Mouse (Mus musculus) urinary bladder, postnatal 4 days (tissue): Measurements from ENCODE around the gene Snx11.
A peak's percentile ranks its signal among the peaks of the same experiment; 100 is the strongest.

ENCODE experiments used
- DNase-seq, 2 experiments: peaks; one replicate each; pipeline ENCODE4 v3.0.0; 2021 to 2022; ENCODE audit warnings: low spot score in 2 of 2

Gene Snx11

GRCm38 (mm10) chr11:96762742-96763470, 14.5 kb downstream of the Snx11 start:
- DNase-seq = no peak

GRCm38 (mm10) chr11:96761984-96762383, 15.4 kb downstream of the Snx11 start:
- DNase-seq = no peak

DNA sequence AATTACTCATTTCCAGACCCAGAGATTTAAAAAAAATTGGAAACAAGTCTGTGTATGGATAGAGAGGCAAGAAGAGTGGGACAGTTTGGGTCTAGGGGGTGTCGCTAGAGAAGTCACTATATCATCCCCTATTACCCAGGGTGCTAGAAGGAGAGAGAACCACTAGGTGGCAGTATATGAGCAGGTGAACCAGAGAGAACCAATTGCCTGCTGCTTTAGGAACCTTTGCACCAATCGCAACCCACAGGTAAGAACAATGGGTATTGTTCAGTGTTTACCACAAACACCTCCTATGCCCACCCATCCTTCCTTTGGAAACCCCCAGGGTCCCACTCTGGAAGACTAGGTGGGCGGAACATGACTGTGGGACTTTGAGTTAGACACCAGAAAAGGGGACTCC, 17.3 kb downstream of the Snx11 start:
- no peak for DNase-seq

- DNase-seq = no peak
Observed at GRCm38 (mm10) chr11:96758402-96758801, 19.0 kb downstream of the Snx11 start.

DNA sequence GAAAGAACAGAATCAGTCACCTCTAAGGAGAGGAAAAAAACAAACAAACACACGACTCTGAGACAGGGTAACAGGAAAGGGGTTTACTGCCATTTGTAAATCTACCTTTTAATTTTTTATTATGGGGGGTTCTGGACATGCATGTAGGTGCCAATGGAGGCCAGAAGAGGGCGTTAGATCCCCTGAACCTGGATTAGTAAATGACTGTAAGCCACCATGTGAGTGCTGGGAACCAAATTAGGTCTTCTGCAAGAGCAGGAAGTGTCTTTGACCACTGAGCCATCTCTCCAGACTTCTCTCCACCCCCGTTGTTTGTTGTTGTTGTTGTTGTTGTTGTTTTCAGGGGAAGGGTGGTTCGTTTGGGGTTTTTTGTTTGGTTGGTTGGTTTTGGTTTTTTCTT, 19.9 kb downstream of the Snx11 start:
- DNase-seq = no peak

GRCm38 (mm10) chr11:96755298-96755697, 22.1 kb downstream of the Snx11 start:
- no peak for DNase-seq

DNA sequence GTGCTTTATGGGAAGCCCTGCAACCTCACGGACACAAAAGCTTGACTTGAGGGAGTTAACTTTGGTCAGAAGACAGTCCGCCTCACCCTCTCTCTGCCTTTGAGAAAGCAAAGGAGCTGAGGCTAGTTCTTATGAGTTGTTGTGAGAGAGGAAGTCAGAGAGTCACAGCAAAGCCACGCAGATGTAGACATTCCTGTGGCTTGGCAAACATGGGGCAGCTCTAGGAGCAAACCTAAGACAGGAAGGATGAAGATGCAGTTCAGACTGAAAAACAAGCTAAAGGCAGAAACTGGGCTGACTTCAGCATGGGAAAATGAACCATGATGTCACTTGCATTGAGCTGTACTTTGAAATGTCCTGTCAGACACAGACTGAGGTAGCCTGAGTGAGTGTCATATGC, 29.8 kb downstream of the Snx11 start:
- DNase-seq = no peak

GRCm38 (mm10) chr11:96746648-96747047, 30.7 kb downstream of the Snx11 start:
- no peak for DNase-seq

GRCm38 (mm10) chr11:96743891-96744290, 33.5 kb downstream of the Snx11 start:
- no peak for DNase-seq

DNA sequence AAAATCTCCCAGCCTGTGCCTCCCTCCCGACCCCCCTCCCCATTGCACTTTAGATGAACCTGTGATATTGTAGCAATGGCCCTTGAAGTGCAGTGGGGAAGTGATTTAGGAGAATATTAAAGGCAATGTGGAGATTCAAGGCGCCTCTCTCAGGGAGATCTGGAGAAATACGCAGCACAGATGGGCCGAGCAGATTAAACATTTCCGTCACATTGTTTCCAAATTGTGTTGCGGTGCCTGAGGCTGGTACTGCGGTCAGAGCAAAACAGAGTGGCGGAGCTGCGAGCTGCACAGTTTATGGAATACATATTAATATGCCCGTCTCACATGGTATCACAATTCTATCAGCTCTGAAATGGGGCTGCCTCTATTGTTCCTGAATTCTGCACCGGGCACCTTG, 34.4 kb downstream of the Snx11 start:
- DNase-seq = no peak

GRCm38 (mm10) chr11:96741995-96742394, 35.4 kb downstream of the Snx11 start:
- no peak for DNase-seq

GRCm38 (mm10) chr11:96740796-96741195, 36.6 kb downstream of the Snx11 start:
- DNase-seq = no peak

GRCm38 (mm10) chr11:96737673-96738471, 39.5 kb downstream of the Snx11 start:
- DNase-seq = no peak

DNA sequence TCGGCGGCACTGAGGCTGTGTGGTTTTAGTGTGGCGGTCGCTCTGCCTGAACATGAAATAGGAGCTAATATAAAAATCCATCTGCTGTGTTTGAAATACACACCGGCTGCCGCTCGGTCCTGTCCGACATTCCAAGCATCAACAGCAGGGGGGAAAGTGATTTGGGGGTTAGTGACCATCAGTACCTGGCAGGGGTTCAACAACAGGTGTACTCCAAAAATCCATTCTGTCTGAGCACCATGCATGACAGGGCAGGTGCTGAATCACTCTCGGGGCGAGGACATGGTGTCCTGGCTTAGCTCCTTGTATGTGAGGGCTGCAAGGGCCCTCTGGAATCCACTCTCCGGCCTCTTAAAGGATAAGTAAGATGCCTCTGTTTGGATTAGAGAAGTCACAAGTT, 41.0 kb downstream of the Snx11 start:
- DNase-seq = no peak

GRCm38 (mm10) chr11:96735908-96736307, 41.5 kb downstream of the Snx11 start:
- DNase-seq = peak in 1 of 2 experiments; percentile 35

DNA sequence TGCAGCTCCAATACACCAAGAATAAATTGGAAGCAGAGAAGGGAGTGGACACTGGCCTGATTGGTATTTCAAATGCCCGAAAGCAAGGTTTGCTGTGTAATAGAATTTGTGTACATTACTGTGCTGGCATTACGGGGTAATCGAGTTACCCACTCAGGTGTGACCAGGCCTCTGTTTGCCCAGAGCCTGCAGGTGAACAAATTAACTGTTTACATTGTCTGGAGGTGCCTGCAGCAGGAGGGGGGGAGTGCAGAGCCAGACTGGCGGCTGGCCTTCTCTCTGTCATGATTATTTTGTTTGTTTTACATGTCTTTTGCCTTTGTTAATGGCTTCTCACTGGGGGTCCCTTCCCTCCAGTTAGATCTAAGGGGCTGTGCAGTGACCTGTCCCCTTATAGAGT, 44.7 kb downstream of the Snx11 start:
- no peak for DNase-seq

DNA sequence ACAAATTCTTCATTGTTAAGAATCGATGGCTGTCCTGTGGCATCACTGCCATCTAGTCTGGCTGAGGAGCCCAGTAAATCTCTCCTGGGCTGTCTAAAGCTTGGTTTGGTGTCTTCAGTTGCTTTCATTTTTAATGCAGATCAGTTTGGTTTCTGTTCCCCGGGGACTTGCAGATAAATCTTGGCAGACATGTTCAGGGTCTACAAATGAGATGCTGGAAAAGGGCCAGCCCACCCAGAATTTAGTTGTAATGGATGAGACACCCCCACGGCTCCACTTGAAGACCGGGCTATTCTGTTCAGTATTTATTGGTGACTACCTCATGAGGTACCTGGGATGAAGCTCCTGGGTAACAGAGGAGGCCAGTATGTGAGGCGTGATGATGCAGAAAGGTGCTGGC, 47.0 kb downstream of the Snx11 start:
- no peak for DNase-seq

DNA sequence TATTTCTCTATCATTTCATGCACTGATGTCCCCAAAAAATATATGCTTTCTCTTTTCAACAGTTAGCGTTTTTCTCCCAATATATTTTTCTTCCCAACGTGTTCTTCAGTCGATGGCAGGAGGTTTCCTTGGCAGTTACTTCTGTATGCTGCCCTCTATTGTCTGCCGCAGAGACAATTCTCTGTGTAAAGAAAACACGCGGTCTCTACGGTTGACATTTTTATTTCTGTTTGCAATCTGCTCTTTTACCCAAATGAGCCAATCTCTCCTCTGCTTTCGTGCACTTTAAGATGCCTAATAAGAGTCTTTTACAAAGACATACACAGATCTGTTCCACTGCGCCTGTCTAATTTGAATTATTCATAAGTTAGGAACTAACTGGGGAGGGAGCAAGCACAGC, 47.9 kb downstream of the Snx11 start:
- no peak for DNase-seq

DNA sequence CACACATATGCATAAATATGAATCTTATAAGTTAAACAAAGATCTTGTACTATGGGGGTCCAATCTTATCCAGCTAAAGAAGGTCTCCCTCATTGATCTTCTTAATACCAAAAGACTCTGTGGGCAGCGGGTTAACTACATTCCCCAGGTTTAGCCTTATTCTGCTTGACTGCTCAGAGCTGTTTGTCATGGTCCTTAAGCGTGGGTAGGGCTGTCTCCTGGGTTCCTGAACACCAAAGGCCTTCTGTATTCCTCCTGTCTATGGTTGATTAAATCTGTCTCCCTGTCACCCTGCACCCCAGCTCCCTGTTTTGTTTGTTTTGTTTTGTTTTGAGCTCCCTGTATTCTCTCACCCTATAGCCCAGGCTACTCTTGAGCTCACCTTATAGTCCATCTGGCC, 48.8 kb downstream of the Snx11 start:
- DNase-seq = no peak

DNA sequence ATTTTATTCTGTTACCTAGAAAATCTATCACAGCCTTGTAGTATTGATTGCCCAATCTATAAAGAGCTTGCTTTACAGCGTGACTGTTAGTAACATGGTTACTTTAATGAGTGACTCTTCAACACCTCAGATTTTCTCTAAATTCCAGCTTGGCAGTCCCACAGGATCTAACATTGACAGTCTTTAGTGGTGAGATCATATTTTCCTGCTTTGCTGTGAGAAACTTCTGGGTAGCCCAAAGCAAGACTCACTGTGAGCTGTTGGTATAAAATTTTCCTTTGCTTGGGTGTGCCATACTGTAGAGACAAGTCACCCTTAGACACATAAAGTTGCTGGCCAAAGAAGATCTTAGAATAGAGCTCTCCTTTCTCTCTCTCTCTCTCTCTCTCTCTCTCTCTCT, 51.5 kb downstream of the Snx11 start:
- no peak for DNase-seq

- DNase-seq = no peak
Observed at GRCm38 (mm10) chr11:96718609-96719008, 58.8 kb downstream of the Snx11 start.
